Mouse (Mus musculus): ENCODE results near the gene Sec62. TPM values are rescaled to one million over a fixed set of nuclear protein-coding genes. Genes with fewer than 3 reads are reported as not detected.
A peak's percentile ranks its signal among the peaks of the same experiment; 100 is the strongest.

The Sec62 gene
- 6.6 and 19.5 TPM in 2 replicates for polyA plus RNA-seq (2012; ENCODE audit: insufficient read depth, low replicate concordance)

- H3K9me3 ChIP-seq: no peaks in the 10 kb centered on the region
- H3K4me3 ChIP-seq (replicated peaks): peak within 1 kb of the TSS; percentile 99
- no peaks in the 10 kb centered on the region for H3K27me3 ChIP-seq (replicated peaks)
- peaks cover 30% of the 10 kb centered on the region; the same call in 1 of the 2 replicates for H3K4me1 ChIP-seq
- TF ChIP-seq GATA1 (IDR thresholded peaks at IDR 0.05; ENCODE audit: borderline replicate concordance, low read length) (no peak), FLI1 (IDR thresholded peaks at IDR 0.05; ENCODE audit: low read length) (no peak)
- no peaks in the 10 kb centered on the region for H3K36me3 ChIP-seq (replicated peaks; ENCODE audit: low read length)
These were observed at the start of gene Sec62 for GRCm38 (mm10) chr3:30792737-30793402. Sec62 (plus strand) TSS chr3:30792875.

- H3K4me3 ChIP-seq (replicated peaks): no peak overlapping the region
- no peaks in the 10 kb centered on the region for H3K27me3 ChIP-seq (replicated peaks)
- no peaks in the 10 kb centered on the region for H3K4me1 ChIP-seq
- H3K9me3 ChIP-seq: peaks cover 14% of the 10 kb centered on the region
- H3K36me3 ChIP-seq (replicated peaks; ENCODE audit: low read length): no peaks in the 10 kb centered on the region
- TF ChIP-seq GATA1 (IDR thresholded peaks at IDR 0.05; ENCODE audit: borderline replicate concordance, low read length) (no peak), FLI1 (IDR thresholded peaks at IDR 0.05; ENCODE audit: low read length) (no peak)
These were observed 49.8 kb upstream of the Sec62 start for GRCm38 (mm10) chr3:30742891-30743290.

GRCm38 (mm10) chr3:30746006-30746405 lies 46.7 kb upstream of the Sec62 start, which contains the start of gene Samd7:
Samd7 (plus strand) TSS chr3:30746293.
- H3K4me3 ChIP-seq (replicated peaks): no peak within 1 kb of the TSS
- no peaks in the 10 kb centered on the region for H3K36me3 ChIP-seq (replicated peaks; ENCODE audit: low read length)
- H3K27me3 ChIP-seq (replicated peaks): peaks cover 2% of the 10 kb centered on the region
- H3K9me3 ChIP-seq: peaks cover 14% of the 10 kb centered on the region
- H3K4me1 ChIP-seq: no peaks in the 10 kb centered on the region
- TF ChIP-seq GATA1 (IDR thresholded peaks at IDR 0.05; ENCODE audit: borderline replicate concordance, low read length) (no peak), FLI1 (IDR thresholded peaks at IDR 0.05; ENCODE audit: low read length) (no peak)

- peaks cover 16% of the 10 kb centered on the region for H3K9me3 ChIP-seq
- H3K4me3 ChIP-seq (replicated peaks): no peak overlapping the region
- H3K4me1 ChIP-seq: no peaks in the 10 kb centered on the region
- H3K27me3 ChIP-seq (replicated peaks): peaks cover 2% of the 10 kb centered on the region
- no peaks in the 10 kb centered on the region for H3K36me3 ChIP-seq (replicated peaks; ENCODE audit: low read length)
- no peak for TF ChIP-seq GATA1 (IDR thresholded peaks at IDR 0.05; ENCODE audit: borderline replicate concordance, low read length)
- no peak for TF ChIP-seq FLI1 (IDR thresholded peaks at IDR 0.05; ENCODE audit: low read length)
These were observed 44.4 kb upstream of the Sec62 start for GRCm38 (mm10) chr3:30748316-30748715.

GRCm38 (mm10) chr3:30754696-30755095 lies 38.0 kb upstream of the Sec62 start:
- no peaks in the 10 kb centered on the region for H3K4me1 ChIP-seq
- H3K9me3 ChIP-seq: 0 out of 2 replicates have a peak, but pooled peaks cover 2% of the 10 kb centered on the region
- no peaks in the 10 kb centered on the region for H3K36me3 ChIP-seq (replicated peaks; ENCODE audit: low read length)
- TF ChIP-seq FLI1 (IDR thresholded peaks at IDR 0.05; ENCODE audit: low read length) (no peak), GATA1 (IDR thresholded peaks at IDR 0.05; ENCODE audit: borderline replicate concordance, low read length) (no peak)
- H3K27me3 ChIP-seq (replicated peaks): peaks cover 3% of the 10 kb centered on the region
- H3K4me3 ChIP-seq (replicated peaks): no peak overlapping the region

GRCm38 (mm10) chr3:30764877-30765276 lies 27.8 kb upstream of the Sec62 start:
- Histone ChIP-seq H3K9me3 (no peaks in the 10 kb centered on the region), H3K36me3 (replicated peaks; ENCODE audit: low read length) (no peaks in the 10 kb centered on the region), H3K27me3 (replicated peaks) (peaks cover 15% of the 10 kb centered on the region), H3K4me1 (peaks cover 19% of the 10 kb centered on the region), H3K4me3 (replicated peaks) (peak overlapping the region; percentile 11)
- TF ChIP-seq FLI1 (IDR thresholded peaks at IDR 0.05; ENCODE audit: low read length): no peak
- TF ChIP-seq GATA1 (IDR thresholded peaks at IDR 0.05; ENCODE audit: borderline replicate concordance, low read length): no peak

- peaks cover 16% of the 10 kb centered on the region for H3K27me3 ChIP-seq (replicated peaks)
- H3K36me3 ChIP-seq (replicated peaks; ENCODE audit: low read length): no peaks in the 10 kb centered on the region
- no peaks in the 10 kb centered on the region for H3K9me3 ChIP-seq
- TF ChIP-seq FLI1 (IDR thresholded peaks at IDR 0.05; ENCODE audit: low read length) (no peak), GATA1 (IDR thresholded peaks at IDR 0.05; ENCODE audit: borderline replicate concordance, low read length) (no peak; the same call in 2 of the 3 replicates)
- H3K4me1 ChIP-seq: peaks cover 19% of the 10 kb centered on the region
- peak overlapping the region; percentile 87 for H3K4me3 ChIP-seq (replicated peaks)
These were observed 27.2 kb upstream of the Sec62 start for GRCm38 (mm10) chr3:30765311-30766027.

- peaks cover 9% of the 10 kb centered on the region for H3K27me3 ChIP-seq (replicated peaks)
- TF ChIP-seq FLI1 (IDR thresholded peaks at IDR 0.05; ENCODE audit: low read length): no peak
- no peak for TF ChIP-seq GATA1 (IDR thresholded peaks at IDR 0.05; ENCODE audit: borderline replicate concordance, low read length)
- H3K4me1 ChIP-seq: peaks cover 19% of the 10 kb centered on the region
- H3K9me3 ChIP-seq: no peaks in the 10 kb centered on the region
- no peaks in the 10 kb centered on the region for H3K36me3 ChIP-seq (replicated peaks; ENCODE audit: low read length)
- no peak overlapping the region for H3K4me3 ChIP-seq (replicated peaks)
These were observed 26.5 kb upstream of the Sec62 start for GRCm38 (mm10) chr3:30766177-30766576.

GRCm38 (mm10) chr3:30767271-30767670 lies 25.4 kb upstream of the Sec62 start:
- no peak overlapping the region for H3K4me3 ChIP-seq (replicated peaks)
- no peaks in the 10 kb centered on the region for H3K9me3 ChIP-seq
- no peaks in the 10 kb centered on the region for H3K36me3 ChIP-seq (replicated peaks; ENCODE audit: low read length)
- H3K27me3 ChIP-seq (replicated peaks): peaks cover 6% of the 10 kb centered on the region
- TF ChIP-seq GATA1 (IDR thresholded peaks at IDR 0.05; ENCODE audit: borderline replicate concordance, low read length) (no peak), FLI1 (IDR thresholded peaks at IDR 0.05; ENCODE audit: low read length) (no peak)
- H3K4me1 ChIP-seq: peaks cover 19% of the 10 kb centered on the region
